Mouse (Mus musculus): ENCODE measurements around the gene Stard3nl. TPM values are rescaled to one million over a fixed set of nuclear protein-coding genes. Genes with fewer than 3 reads are reported as not detected.

Gene Stard3nl
- polyA plus RNA-seq (2021): 54.0 TPM

DNA sequence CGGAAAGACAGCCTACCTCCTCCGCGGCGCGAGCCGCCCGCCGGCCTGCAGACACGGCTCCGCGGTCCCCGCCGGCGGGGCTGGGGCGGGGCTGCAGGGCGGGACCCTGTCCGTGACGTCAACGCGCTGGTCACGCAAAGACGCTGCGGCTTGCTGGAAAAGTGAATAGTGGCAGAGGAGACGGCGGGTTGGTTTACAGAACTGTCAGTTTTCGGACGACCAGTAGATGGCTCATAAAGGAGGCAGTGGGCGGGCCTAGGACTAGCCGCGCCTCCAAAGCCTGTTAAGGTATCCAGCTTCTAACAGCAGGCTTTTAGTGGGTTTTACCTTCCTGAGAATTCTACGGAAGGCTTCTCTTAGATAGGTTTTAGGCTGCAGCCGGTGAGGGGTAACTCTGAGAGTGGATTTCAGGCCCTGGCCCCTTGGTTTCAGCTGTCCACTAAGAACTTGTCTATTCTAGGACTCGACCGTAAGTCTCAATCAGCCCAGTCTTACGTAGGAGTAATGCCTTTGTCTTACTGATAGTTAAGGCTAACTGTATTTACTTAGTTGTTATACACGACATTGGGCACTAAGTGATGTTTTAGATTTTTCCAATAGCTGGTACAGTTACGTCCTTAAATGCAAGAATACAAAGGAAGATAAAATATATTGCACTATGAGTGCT is at the start of gene Stard3nl:
Gene Stard3nl, minus strand, starts transcription at position 108 of the 667 bp plus-strand sequence.
- DNase-seq (ENCODE audit: low read depth, low spot score) (peak; percentile 94), ATAC-seq (peak; percentile 100)
- CTCF ChIA-PET: interaction anchor here (1.3 kb wide), 1 partner anchor 30 kb away, joined by 3 read pairs; no protein-coding TSS in a partner anchor
- TF ChIP-seq CTCF (IDR thresholded peaks at IDR 0.05): no peak
- in situ Hi-C loops (cut with MboI; ENCODE audit: low pct_unique_long_range_greater_than_20kb): no loop called here
- H3K27me3 ChIP-seq: no peaks in the 10 kb centered on the region
- POLR2A ChIA-PET: interaction anchor here (0.8 to 1.6 kb wide), 2 partner anchors 33 to 239 kb away, joined by 4 to 6 read pairs; no protein-coding TSS in a partner anchor

DNA sequence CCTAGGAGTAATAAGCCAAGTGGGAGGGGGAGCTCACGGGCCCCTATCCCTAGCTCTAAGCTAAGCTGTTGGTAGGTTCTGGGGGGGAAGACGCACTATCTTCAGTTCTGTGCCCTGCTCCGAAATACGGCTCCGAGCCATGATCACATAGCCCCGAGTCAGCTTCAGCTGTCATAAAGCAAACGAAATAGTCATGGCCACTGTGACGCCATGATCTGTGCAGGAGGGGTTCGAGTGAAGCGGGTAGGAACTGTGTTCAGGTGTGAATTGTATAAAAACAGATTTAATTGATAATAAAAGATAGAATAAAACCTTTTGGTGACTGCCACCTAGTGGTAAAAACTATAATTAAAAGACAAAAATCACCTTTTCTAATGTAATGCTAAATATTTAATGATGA is 42.4 kb upstream of the Stard3nl start:
- peak; percentile 46 for TF ChIP-seq CTCF (IDR thresholded peaks at IDR 0.05)
- no peak for ATAC-seq
- in situ Hi-C loops (cut with MboI; ENCODE audit: low pct_unique_long_range_greater_than_20kb): loop anchor here (5.0 kb wide), 1 partner anchor 71 kb away; no protein-coding TSS in a partner anchor
- ChIA-PET POLR2A (no interaction called here), CTCF (interaction anchor here (0.8 to 4.0 kb wide), 11 partner anchors 10 to 204 kb away, joined by 3 to 31 read pairs (median 4); no protein-coding TSS in a partner anchor)
- no peaks in the 10 kb centered on the region for H3K27me3 ChIP-seq
- DNase-seq (ENCODE audit: low read depth, low spot score): no peak

DNA sequence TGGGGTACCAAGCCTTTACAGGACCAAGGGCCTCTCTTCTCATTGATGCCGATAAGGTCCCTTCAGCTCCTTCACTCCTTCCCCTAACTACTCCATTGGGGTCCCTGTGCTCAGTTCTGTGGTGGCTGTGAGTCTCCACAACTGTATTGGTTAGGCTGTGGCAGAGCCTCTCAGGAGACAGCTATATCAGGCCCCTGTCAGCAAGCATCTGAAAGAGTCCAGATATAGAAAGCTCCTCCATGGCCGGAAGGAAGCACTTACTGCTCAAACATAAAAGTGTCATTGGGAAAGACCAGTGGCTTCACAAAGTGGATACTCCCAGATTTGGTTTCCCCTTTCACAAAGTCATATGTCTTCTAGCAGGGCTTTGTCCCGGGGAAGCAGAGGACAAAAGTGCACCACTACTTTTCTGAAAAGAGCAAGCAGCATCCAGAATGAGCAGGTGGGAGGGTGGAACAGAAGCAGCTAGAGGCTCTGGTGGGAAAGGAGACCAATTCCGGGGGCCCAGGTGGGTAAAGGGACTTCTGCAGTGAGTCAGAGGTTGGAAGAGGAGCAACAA is 34.3 kb upstream of the Stard3nl start:
- in situ Hi-C loops (cut with MboI; ENCODE audit: low pct_unique_long_range_greater_than_20kb): no loop called here
- ATAC-seq: no peak
- POLR2A ChIA-PET: no interaction called here

DNA sequence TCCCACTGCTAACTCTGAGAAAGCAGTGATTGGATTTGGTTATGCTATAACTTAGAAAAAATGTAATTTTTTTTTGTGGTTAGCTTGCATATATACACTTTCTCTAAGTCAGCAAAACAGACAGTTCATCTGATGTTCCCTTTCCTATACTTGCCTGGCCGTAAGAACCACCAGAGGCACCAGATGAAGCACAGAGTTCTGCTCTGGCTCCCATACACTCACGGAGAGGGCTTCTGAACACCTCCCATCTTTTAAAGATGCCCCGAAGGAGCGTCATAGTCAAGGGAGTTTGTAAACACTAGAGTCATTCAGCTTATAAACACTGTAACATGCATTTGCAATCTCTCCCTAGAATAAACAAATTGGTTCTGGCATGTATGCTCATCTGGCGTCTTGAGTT is 32.5 kb upstream of the Stard3nl start:
- ChIA-PET POLR2A (no interaction called here), CTCF (interaction anchor here (1.1 kb wide), 1 partner anchor 9 kb away, joined by 5 read pairs; no protein-coding TSS in a partner anchor)
- DNase-seq (ENCODE audit: low read depth, low spot score): no peak
- ATAC-seq: no peak
- no peak for TF ChIP-seq CTCF (IDR thresholded peaks at IDR 0.05)
- in situ Hi-C loops (cut with MboI; ENCODE audit: low pct_unique_long_range_greater_than_20kb): no loop called here
- no peaks in the 10 kb centered on the region for H3K27me3 ChIP-seq

More for the DNA sequence above, 34.3 kb upstream of the Stard3nl start:
- DNase-seq (ENCODE audit: low read depth, low spot score): no peak
- CTCF ChIA-PET: interaction anchor here (0.7 to 1.2 kb wide), 2 partner anchors 65 to 204 kb away, joined by 3 to 4 read pairs; no protein-coding TSS in a partner anchor
- no peaks in the 10 kb centered on the region for H3K27me3 ChIP-seq
- no peak for TF ChIP-seq CTCF (IDR thresholded peaks at IDR 0.05)

DNA sequence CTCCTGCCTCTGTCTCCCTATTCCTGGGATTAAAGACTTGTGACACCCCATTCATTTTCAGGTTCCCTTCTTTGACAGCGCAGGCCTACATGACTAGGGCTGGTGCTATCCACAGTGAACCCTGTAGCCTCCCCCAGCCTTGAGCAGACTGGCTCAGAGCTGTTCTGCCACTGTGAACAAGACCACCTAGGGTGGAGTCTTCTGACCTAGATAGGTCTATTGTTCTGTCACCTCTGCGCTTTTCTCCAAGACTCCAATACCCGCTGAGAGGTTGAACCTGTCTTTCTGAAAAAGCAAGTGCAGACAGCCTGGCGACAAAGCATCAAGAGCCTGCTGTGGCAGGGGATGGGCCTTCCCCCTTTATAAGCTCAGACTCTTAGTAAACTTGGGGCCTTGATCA is 29.0 kb upstream of the Stard3nl start:
- DNase-seq (ENCODE audit: low read depth, low spot score) (no peak), ATAC-seq (no peak)
- no peaks in the 10 kb centered on the region for H3K27me3 ChIP-seq
- POLR2A ChIA-PET: no interaction called here
- in situ Hi-C loops (cut with MboI; ENCODE audit: low pct_unique_long_range_greater_than_20kb): no loop called here
- TF ChIP-seq CTCF (IDR thresholded peaks at IDR 0.05): no peak
- CTCF ChIA-PET: no interaction called here

DNA sequence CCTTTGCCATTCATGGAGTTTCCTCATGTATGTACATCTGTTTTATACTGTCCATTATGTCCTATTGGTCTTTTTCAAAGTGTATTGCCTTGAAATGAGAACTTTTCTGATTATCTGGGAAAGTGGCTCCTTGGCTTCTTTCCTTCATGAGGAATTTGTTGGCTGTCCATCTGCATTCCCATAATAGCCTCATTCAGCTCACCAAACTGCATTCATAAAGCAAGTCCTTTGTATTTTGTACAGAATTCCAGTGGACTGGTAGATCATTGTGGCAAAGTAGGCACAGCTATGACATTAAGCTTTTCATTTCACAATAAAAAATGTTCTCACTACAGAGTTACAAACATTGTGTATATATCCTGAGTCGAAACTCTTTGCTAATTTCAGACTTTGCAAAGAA is 26.9 kb upstream of the Stard3nl start:
- no peak for ATAC-seq
- TF ChIP-seq CTCF (IDR thresholded peaks at IDR 0.05): no peak
- in situ Hi-C loops (cut with MboI; ENCODE audit: low pct_unique_long_range_greater_than_20kb): no loop called here
- ChIA-PET POLR2A (no interaction called here), CTCF (no interaction called here)
- no peak for DNase-seq (ENCODE audit: low read depth, low spot score)
- no peaks in the 10 kb centered on the region for H3K27me3 ChIP-seq

DNA sequence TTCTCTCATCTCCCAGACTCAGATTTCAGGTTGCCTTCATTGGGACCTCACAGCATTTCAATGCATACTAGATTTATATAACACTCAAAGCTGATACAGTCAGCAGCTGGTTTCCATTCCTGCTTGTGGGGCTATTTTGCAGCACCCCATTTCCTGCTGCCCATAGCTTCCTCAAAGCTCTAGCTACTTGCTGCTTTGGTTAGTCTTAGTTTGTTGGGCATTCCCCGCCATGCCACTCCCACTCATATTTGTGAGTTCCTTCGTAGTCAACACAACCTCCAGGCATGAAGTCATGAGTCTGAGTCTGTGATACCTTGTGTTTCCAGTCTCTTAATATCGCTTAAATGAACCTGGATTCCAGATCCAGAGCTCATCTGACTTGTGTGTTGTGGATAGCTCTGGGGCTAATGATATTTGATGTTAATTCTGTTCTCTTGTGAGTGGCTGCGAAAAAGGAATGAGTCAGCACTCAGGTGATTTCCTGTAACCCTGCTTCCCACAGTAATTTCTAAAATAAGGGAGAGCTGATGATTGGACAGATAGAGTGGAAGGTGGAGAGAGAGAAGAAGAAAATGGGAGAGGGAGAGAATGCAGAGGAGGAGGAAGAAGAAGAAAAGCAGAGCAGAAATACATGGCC is 22.4 kb upstream of the Stard3nl start:
- ChIA-PET POLR2A (no interaction called here), CTCF (interaction anchor here (1.1 to 1.4 kb wide), 2 partner anchors 10 to 18 kb away, joined by 3 to 5 read pairs; no protein-coding TSS in a partner anchor)
- in situ Hi-C loops (cut with MboI; ENCODE audit: low pct_unique_long_range_greater_than_20kb): no loop called here
- DNase-seq (ENCODE audit: low read depth, low spot score) (no peak), ATAC-seq (no peak)
- no peaks in the 10 kb centered on the region for H3K27me3 ChIP-seq
- TF ChIP-seq CTCF (IDR thresholded peaks at IDR 0.05): no peak

DNA sequence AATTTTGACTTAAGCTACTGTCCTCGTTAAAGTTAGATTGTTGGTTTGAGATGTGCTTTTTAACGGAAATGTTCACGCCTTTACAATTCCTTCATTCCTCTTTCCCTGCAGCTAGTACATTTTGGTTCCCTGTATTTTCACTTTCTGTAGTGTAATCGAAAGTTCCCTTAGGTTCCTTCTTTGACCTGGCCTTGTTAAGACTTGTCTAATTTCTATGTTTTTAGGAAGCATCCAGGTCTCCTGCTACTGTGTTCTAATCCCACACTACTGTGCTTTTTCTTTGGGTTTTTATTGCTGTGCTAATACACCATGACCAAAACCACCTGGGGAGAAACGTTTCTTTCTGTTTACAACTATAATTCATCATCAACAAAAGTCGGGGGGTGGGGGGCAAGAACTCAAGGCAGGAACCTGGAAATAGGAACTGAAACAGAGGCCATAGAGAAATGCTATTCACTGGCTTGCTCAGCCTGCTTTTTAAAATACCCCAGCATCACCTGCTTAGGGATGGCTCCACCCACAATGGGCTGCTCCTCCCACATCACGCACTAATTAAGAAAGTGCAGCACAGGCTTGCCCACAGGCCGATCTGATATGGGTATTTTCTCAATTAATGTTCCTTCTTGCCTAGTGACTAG is 20.4 kb upstream of the Stard3nl start:
- in situ Hi-C loops (cut with MboI; ENCODE audit: low pct_unique_long_range_greater_than_20kb): no loop called here
- DNase-seq (ENCODE audit: low read depth, low spot score) (no peak), ATAC-seq (no peak)
- no peaks in the 10 kb centered on the region for H3K27me3 ChIP-seq
- no peak for TF ChIP-seq CTCF (IDR thresholded peaks at IDR 0.05)
- CTCF ChIA-PET: interaction anchor here (0.6 kb wide), 1 partner anchor 10 kb away, joined by 3 read pairs; no protein-coding TSS in a partner anchor
- POLR2A ChIA-PET: no interaction called here

DNA sequence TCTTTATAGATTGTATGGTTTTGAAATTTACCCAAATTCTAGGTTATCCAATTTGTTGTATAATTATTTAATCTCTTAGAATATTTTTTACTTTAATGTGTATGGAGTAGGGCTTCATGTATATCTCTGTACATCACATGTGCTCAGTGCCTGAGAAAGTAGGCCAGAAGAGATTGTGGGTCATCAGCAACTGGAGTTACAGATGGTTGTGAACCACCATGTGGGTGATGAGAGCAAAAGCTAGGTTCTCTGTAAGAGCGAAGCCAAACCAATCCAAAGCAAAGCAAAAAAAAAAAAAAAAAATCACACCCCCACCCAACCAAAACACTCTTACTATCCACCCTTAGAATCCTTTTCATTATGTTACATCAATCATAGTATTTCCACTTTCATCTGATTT is 19.7 kb upstream of the Stard3nl start:
- POLR2A ChIA-PET: no interaction called here
- no peak for TF ChIP-seq CTCF (IDR thresholded peaks at IDR 0.05)
- H3K27me3 ChIP-seq: peaks cover 2% of the 10 kb centered on the region
- in situ Hi-C loops (cut with MboI; ENCODE audit: low pct_unique_long_range_greater_than_20kb): no loop called here
- ATAC-seq (no peak), DNase-seq (ENCODE audit: low read depth, low spot score) (no peak)
- CTCF ChIA-PET: interaction anchor here (0.6 kb wide), 1 partner anchor 10 kb away, joined by 3 read pairs; no protein-coding TSS in a partner anchor

DNA sequence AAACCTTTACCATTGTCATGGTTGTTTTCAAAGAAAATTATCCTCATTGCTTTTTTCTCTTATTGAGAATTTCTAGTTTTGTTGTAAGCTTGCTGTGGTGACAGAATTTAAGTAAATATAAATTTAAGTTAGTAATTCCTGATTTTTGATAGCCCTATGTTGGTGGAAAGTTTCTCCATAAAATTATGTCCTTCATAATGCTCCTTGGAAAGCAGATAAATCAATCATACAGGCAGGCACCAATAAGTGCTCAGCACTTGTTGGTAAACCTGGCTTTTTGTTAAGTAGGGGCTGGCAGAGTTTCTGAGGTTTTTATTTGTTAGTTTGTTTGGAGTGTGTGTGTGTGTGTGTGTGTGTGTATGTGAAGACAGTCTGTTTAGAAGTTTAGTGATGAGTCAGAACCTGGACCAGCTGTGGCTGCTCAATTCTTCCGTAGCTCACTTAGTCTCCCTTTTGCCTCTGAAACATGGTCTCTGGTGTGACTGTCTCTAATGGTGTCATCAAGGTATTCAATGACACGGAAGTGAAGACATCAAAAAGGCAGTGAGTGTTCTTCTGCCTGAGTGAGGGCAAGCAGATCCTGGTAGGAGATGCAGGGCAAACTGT is 16.8 kb upstream of the Stard3nl start:
- no peak for TF ChIP-seq CTCF (IDR thresholded peaks at IDR 0.05)
- H3K27me3 ChIP-seq: peaks cover 9% of the 10 kb centered on the region
- ATAC-seq (no peak), DNase-seq (ENCODE audit: low read depth, low spot score) (no peak)
- POLR2A ChIA-PET: no interaction called here
- in situ Hi-C loops (cut with MboI; ENCODE audit: low pct_unique_long_range_greater_than_20kb): no loop called here
- CTCF ChIA-PET: interaction anchor here (1.2 to 1.3 kb wide), 2 partner anchors 14 to 266 kb away, joined by 3 read pairs; no protein-coding TSS in a partner anchor
